Comparison of ENCODE assay signal across 8 mouse cellular contexts in genomic region chr6:99692206-99692915, GRCm38 (mm10). TPM values are rescaled to one million over a fixed set of nuclear protein-coding genes. Genes with fewer than 3 reads are reported as not detected.
DNase-seq lines count a peak whose midpoint lies in the region; ATAC-seq and TF ChIP-seq lines count a peak whose summit lies in the region.

Gpr27 (plus strand) TSS chr6:99692679.

- no peaks in the 10 kb centered on the region for H3K36me3 ChIP-seq in embryonic facial prominence, embryonic 10.5 days (replicated peaks)
- no peaks in the 10 kb centered on the region for H3K36me3 ChIP-seq in heart, postnatal 0 days (replicated peaks; ENCODE audit: control insufficient read depth, insufficient read depth, low read length)
- H3K36me3 ChIP-seq in midbrain, embryonic 13.5 days = no peaks in the 10 kb centered on the region

- no peaks in the 10 kb centered on the region for H3K9me3 ChIP-seq in embryonic facial prominence, embryonic 10.5 days
- no peaks in the 10 kb centered on the region for H3K9me3 ChIP-seq in heart, postnatal 0 days (replicated peaks; ENCODE audit: control insufficient read depth, low read length)
- H3K9me3 ChIP-seq in midbrain, embryonic 13.5 days = no peaks in the 10 kb centered on the region

- peak; percentile 56; the same call in 1 of the 2 replicates for ATAC-seq in heart, postnatal 0 days (ENCODE audit: insufficient read depth, low read depth)
- ATAC-seq in midbrain, embryonic 13.5 days = peak; percentile 92

- under 1% methylated on average over 107 of the region's 112 CpGs for WGBS in embryonic facial prominence, embryonic 10.5 days
- under 1% methylated on average over 45 of the region's 112 CpGs for WGBS in heart, postnatal 0 days
- WGBS in midbrain, embryonic 13.5 days = 1% methylated on average over 84 of the region's 112 CpGs

- H3K27ac ChIP-seq in embryonic facial prominence, embryonic 10.5 days (replicated peaks) = peak within 1 kb of the TSS; percentile 85
- no peak within 1 kb of the TSS for H3K27ac ChIP-seq in heart, postnatal 0 days (ENCODE audit: low read depth)
- H3K27ac ChIP-seq in left cerebral cortex, adult 2 months = peak within 1 kb of the TSS; percentile 78
- H3K27ac ChIP-seq in midbrain, embryonic 13.5 days = peak within 1 kb of the TSS; percentile 93

- peak within 1 kb of the TSS; percentile 59 for H3K9ac ChIP-seq in heart, postnatal 0 days (replicated peaks; ENCODE audit: low read depth, low read length)
- H3K9ac ChIP-seq in midbrain, embryonic 13.5 days (replicated peaks) = peak within 1 kb of the TSS; percentile 89

- peak within 1 kb of the TSS; percentile 80 for H3K4me3 ChIP-seq in embryonic facial prominence, embryonic 10.5 days
- H3K4me3 ChIP-seq in heart, postnatal 0 days (ENCODE audit: low read depth, low read length) = peak within 1 kb of the TSS; percentile 80
- peak within 1 kb of the TSS; percentile 68 for H3K4me3 ChIP-seq in left cerebral cortex, adult 2 months
- peak within 1 kb of the TSS; percentile 72 for H3K4me3 ChIP-seq in midbrain, embryonic 13.5 days (replicated peaks)

- H3K4me1 ChIP-seq in embryonic facial prominence, embryonic 10.5 days = peaks cover 24% of the 10 kb centered on the region
- no peaks in the 10 kb centered on the region for H3K4me1 ChIP-seq in heart, postnatal 0 days (ENCODE audit: control insufficient read depth, insufficient read depth)
- peaks cover 27% of the 10 kb centered on the region for H3K4me1 ChIP-seq in midbrain, embryonic 13.5 days (replicated peaks)

- peaks cover 95% of the 10 kb centered on the region for H3K27me3 ChIP-seq in embryonic facial prominence, embryonic 10.5 days (replicated peaks; ENCODE audit: low read depth, poor library complexity, severe bottlenecking)
- H3K27me3 ChIP-seq in heart, postnatal 0 days (ENCODE audit: control insufficient read depth, insufficient read depth, low read length) = peaks cover 82% of the 10 kb centered on the region
- H3K27me3 ChIP-seq in midbrain, embryonic 13.5 days = peaks cover 69% of the 10 kb centered on the region

- DNase-seq in gastrocnemius, postnatal 14 days = peak; percentile 25
- no peak for DNase-seq in gastrocnemius, postnatal 25 days
- DNase-seq in adrenal gland, adult 2 months = peak; percentile 49
- peak; percentile 72 for DNase-seq in embryonic facial prominence, embryonic 10.5 days (ENCODE audit: low spot score)
- peak; percentile 12 for DNase-seq in heart, postnatal 0 days (ENCODE audit: low spot score)
- peak; percentile 61 to 65 for DNase-seq in left cerebral cortex, adult 2 months (ENCODE audit: extremely low spot score in 1 of 2, low spot score in 2 of 2)
- DNase-seq in testis, postnatal 10 days (ENCODE audit: low spot score) = peak; percentile 62

- intact Hi-C loops in gastrocnemius, postnatal 14 days (cut with DNase I; ENCODE audit: low total_unique reads) = no loop called here
- intact Hi-C loops in left cerebral cortex, adult 2 months (cut with DNase I) = loop anchor here (2.0 to 10.0 kb wide), 3 partner anchors 26 to 1140 kb away; partner anchors contain the start of genes Eif4e3, Gm20696, Ppp4r2 and Rybp

- TF ChIP-seq EP300 in heart, postnatal 0 days (IDR thresholded peaks at IDR 0.05; ENCODE audit: low read depth) = no peak

- no peak for TF ChIP-seq CTCF in heart, postnatal 0 days (IDR thresholded peaks at IDR 0.05; ENCODE audit: low read depth)
- no peak for TF ChIP-seq CTCF in left cerebral cortex, adult 2 months (IDR thresholded peaks at IDR 0.05)

- peak within 1 kb of the TSS; percentile 95 for H3K4me2 ChIP-seq in heart, postnatal 0 days (ENCODE audit: low read depth, low read length)
- H3K4me2 ChIP-seq in midbrain, embryonic 13.5 days (replicated peaks) = peak within 1 kb of the TSS; percentile 86

RNA-seq across cellular contexts. Expression of gene Gpr27, which starts in this region (rescaled TPM):
- 1 to 10 TPM; 1.8 to 2.3 TPM for total RNA-seq in gastrocnemius, postnatal 14 days (2021)
- 1 to 10 TPM; 1.3 to 1.6 TPM for total RNA-seq in gastrocnemius, postnatal 25 days (2021)
- 1 to 10 TPM; 2.1 to 4.3 TPM for total RNA-seq in adrenal gland, adult 2 months (2021)
- 6.6 and 6.7 TPM in 2 replicates for polyA plus RNA-seq in adrenal gland, adult 2 months (2012; rRNA removed)
- 1.5 and 2.1 TPM in 2 replicates for polyA plus RNA-seq in embryonic facial prominence, embryonic 10.5 days (2016; fragmentation: Nextera tagmentation; extraction: Ambion mirVana)
- total RNA-seq in heart, postnatal 0 days (2014; rRNA removed; ENCODE audit: low replicate concordance) = 0.34 and 4.5 TPM in 2 replicates
- 0.78 and 0.92 TPM in 2 replicates for polyA plus RNA-seq in heart, postnatal 0 days (2015; fragmentation: Nextera tagmentation; extraction: Ambion mirVana)
- total RNA-seq in left cerebral cortex, adult 2 months (2021) = 10 to 100 TPM; 46.1 to 47.8 TPM
- 8.4 and 9.0 TPM in 2 replicates for polyA plus RNA-seq in midbrain, embryonic 13.5 days (2015; fragmentation: Nextera tagmentation; extraction: Ambion mirVana)
